Mouse (Mus musculus): ENCODE results near the gene Gm17018. TPM values are rescaled to one million over a fixed set of nuclear protein-coding genes. Genes with fewer than 3 reads are reported as not detected.

Gene Gm17018
- polyA plus RNA-seq, 1 experiment from 2014 or later: 44.0 TPM

- 23% methylated on average over 6 of the region's 6 CpGs for WGBS
- Histone ChIP-seq H3K9me3 (ENCODE audit: control insufficient read depth, low read length) (no peaks in the 10 kb centered on the region), H3K36me3 (ENCODE audit: control insufficient read depth, insufficient read depth) (peaks cover 11% of the 10 kb centered on the region), H3K27ac (ENCODE audit: low read length) (no peak overlapping the region), H3K4me2 (ENCODE audit: low read length) (no peak overlapping the region), H3K4me3 (replicated peaks; ENCODE audit: low read length) (no peak overlapping the region), H3K27me3 (replicated peaks; ENCODE audit: control insufficient read depth, insufficient read depth, low read length) (no peaks in the 10 kb centered on the region), H3K9ac (replicated peaks; ENCODE audit: low read depth, low read length) (no peak overlapping the region), H3K4me1 (replicated peaks; ENCODE audit: control insufficient read depth, insufficient read depth, low read length) (no peaks in the 10 kb centered on the region)
- ATAC-seq: peak; percentile 57
Measured at GRCm38 (mm10) chr19:45573861-45574267, 13.4 kb downstream of the Gm17018 start.

- 75% methylated on average over 7 of the region's 7 CpGs for WGBS
- H3K9me3 ChIP-seq (ENCODE audit: control insufficient read depth, low read length): no peaks in the 10 kb centered on the region
- no peak overlapping the region for H3K4me2 ChIP-seq (ENCODE audit: low read length)
- peaks cover 11% of the 10 kb centered on the region for H3K36me3 ChIP-seq (ENCODE audit: control insufficient read depth, insufficient read depth)
- no peak overlapping the region for H3K4me3 ChIP-seq (replicated peaks; ENCODE audit: low read length)
- no peaks in the 10 kb centered on the region for H3K4me1 ChIP-seq (replicated peaks; ENCODE audit: control insufficient read depth, insufficient read depth, low read length)
- H3K27me3 ChIP-seq (replicated peaks; ENCODE audit: control insufficient read depth, insufficient read depth, low read length): no peaks in the 10 kb centered on the region
- no peak overlapping the region for H3K27ac ChIP-seq (ENCODE audit: low read length)
- no peak for ATAC-seq
- no peak overlapping the region for H3K9ac ChIP-seq (replicated peaks; ENCODE audit: low read depth, low read length)
Measured at GRCm38 (mm10) chr19:45574339-45574898, 14.0 kb downstream of the Gm17018 start.

GRCm38 (mm10) chr19:45574941-45575631 is 14.7 kb downstream of the Gm17018 start:
- H3K4me1 ChIP-seq (replicated peaks; ENCODE audit: control insufficient read depth, insufficient read depth, low read length): no peaks in the 10 kb centered on the region
- ATAC-seq: no peak
- no peak overlapping the region for H3K4me2 ChIP-seq (ENCODE audit: low read length)
- H3K9me3 ChIP-seq (ENCODE audit: control insufficient read depth, low read length): no peaks in the 10 kb centered on the region
- WGBS: 64% methylated on average over 19 of the region's 19 CpGs
- H3K36me3 ChIP-seq (ENCODE audit: control insufficient read depth, insufficient read depth): peaks cover 11% of the 10 kb centered on the region
- no peaks in the 10 kb centered on the region for H3K27me3 ChIP-seq (replicated peaks; ENCODE audit: control insufficient read depth, insufficient read depth, low read length)
- H3K4me3 ChIP-seq (replicated peaks; ENCODE audit: low read length): no peak overlapping the region
- H3K27ac ChIP-seq (ENCODE audit: low read length): no peak overlapping the region
- H3K9ac ChIP-seq (replicated peaks; ENCODE audit: low read depth, low read length): no peak overlapping the region

GRCm38 (mm10) chr19:45575632-45576001 is 15.2 kb downstream of the Gm17018 start:
- Histone ChIP-seq H3K36me3 (ENCODE audit: control insufficient read depth, insufficient read depth) (peaks cover 11% of the 10 kb centered on the region), H3K9ac (replicated peaks; ENCODE audit: low read depth, low read length) (no peak overlapping the region)
- 18% methylated on average over 8 of the region's 8 CpGs for WGBS

GRCm38 (mm10) chr19:45577141-45577750 is 16.8 kb downstream of the Gm17018 start:
- no peak for ATAC-seq
- Histone ChIP-seq H3K27me3 (replicated peaks; ENCODE audit: control insufficient read depth, insufficient read depth, low read length) (no peaks in the 10 kb centered on the region), H3K36me3 (ENCODE audit: control insufficient read depth, insufficient read depth) (peaks cover 11% of the 10 kb centered on the region), H3K9me3 (ENCODE audit: control insufficient read depth, low read length) (peaks cover 3% of the 10 kb centered on the region; the same call in 1 of the 2 replicates), H3K4me2 (ENCODE audit: low read length) (no peak overlapping the region), H3K4me3 (replicated peaks; ENCODE audit: low read length) (no peak overlapping the region), H3K9ac (replicated peaks; ENCODE audit: low read depth, low read length) (no peak overlapping the region), H3K27ac (ENCODE audit: low read length) (no peak overlapping the region), H3K4me1 (replicated peaks; ENCODE audit: control insufficient read depth, insufficient read depth, low read length) (0 out of 2 replicates have a peak, but pooled peaks cover 2% of the 10 kb centered on the region)
- WGBS: 88% methylated on average over 14 of the region's 14 CpGs

More at GRCm38 (mm10) chr19:45575632-45576001, 15.2 kb downstream of the Gm17018 start:
- Histone ChIP-seq H3K4me3 (replicated peaks; ENCODE audit: low read length) (no peak overlapping the region), H3K9me3 (ENCODE audit: control insufficient read depth, low read length) (no peaks in the 10 kb centered on the region), H3K4me1 (replicated peaks; ENCODE audit: control insufficient read depth, insufficient read depth, low read length) (0 out of 2 replicates have a peak, but pooled peaks cover 2% of the 10 kb centered on the region), H3K27ac (ENCODE audit: low read length) (no peak overlapping the region), H3K27me3 (replicated peaks; ENCODE audit: control insufficient read depth, insufficient read depth, low read length) (no peaks in the 10 kb centered on the region), H3K4me2 (ENCODE audit: low read length) (no peak overlapping the region)
- no peak for ATAC-seq

GRCm38 (mm10) chr19:45578976-45579375 is 18.6 kb downstream of the Gm17018 start:
- Histone ChIP-seq H3K4me3 (replicated peaks; ENCODE audit: low read length) (no peak overlapping the region), H3K9ac (replicated peaks; ENCODE audit: low read depth, low read length) (no peak overlapping the region), H3K4me2 (ENCODE audit: low read length) (no peak overlapping the region), H3K36me3 (ENCODE audit: control insufficient read depth, insufficient read depth) (peaks cover 8% of the 10 kb centered on the region), H3K27ac (ENCODE audit: low read length) (no peak overlapping the region), H3K27me3 (replicated peaks; ENCODE audit: control insufficient read depth, insufficient read depth, low read length) (no peaks in the 10 kb centered on the region), H3K9me3 (ENCODE audit: control insufficient read depth, low read length) (peaks cover 3% of the 10 kb centered on the region; the same call in 1 of the 2 replicates), H3K4me1 (replicated peaks; ENCODE audit: control insufficient read depth, insufficient read depth, low read length) (0 out of 2 replicates have a peak, but pooled peaks cover 2% of the 10 kb centered on the region)
- ATAC-seq: no peak
- WGBS: 91% methylated on average over 12 of the region's 12 CpGs

GRCm38 (mm10) chr19:45579416-45579815 is 19.0 kb downstream of the Gm17018 start:
- 88% methylated on average over 7 of the region's 7 CpGs for WGBS
- H3K36me3 ChIP-seq (ENCODE audit: control insufficient read depth, insufficient read depth): peaks cover 7% of the 10 kb centered on the region
- no peak overlapping the region for H3K4me3 ChIP-seq (replicated peaks; ENCODE audit: low read length)
- no peak overlapping the region for H3K9ac ChIP-seq (replicated peaks; ENCODE audit: low read depth, low read length)
- no peak overlapping the region for H3K4me2 ChIP-seq (ENCODE audit: low read length)
- peaks cover 3% of the 10 kb centered on the region; the same call in 1 of the 2 replicates for H3K9me3 ChIP-seq (ENCODE audit: control insufficient read depth, low read length)
- H3K27me3 ChIP-seq (replicated peaks; ENCODE audit: control insufficient read depth, insufficient read depth, low read length): no peaks in the 10 kb centered on the region
- 0 out of 2 replicates have a peak, but pooled peaks cover 2% of the 10 kb centered on the region for H3K4me1 ChIP-seq (replicated peaks; ENCODE audit: control insufficient read depth, insufficient read depth, low read length)
- no peak for ATAC-seq
- H3K27ac ChIP-seq (ENCODE audit: low read length): no peak overlapping the region

- H3K9ac ChIP-seq (replicated peaks; ENCODE audit: low read depth, low read length): no peak overlapping the region
- WGBS: 31% methylated on average over 12 of the region's 12 CpGs
- H3K9me3 ChIP-seq (ENCODE audit: control insufficient read depth, low read length): peaks cover 3% of the 10 kb centered on the region; the same call in 1 of the 2 replicates
- H3K36me3 ChIP-seq (ENCODE audit: control insufficient read depth, insufficient read depth): peaks cover 4% of the 10 kb centered on the region
- no peak overlapping the region for H3K4me2 ChIP-seq (ENCODE audit: low read length)
- no peaks in the 10 kb centered on the region for H3K27me3 ChIP-seq (replicated peaks; ENCODE audit: control insufficient read depth, insufficient read depth, low read length)
- no peak overlapping the region for H3K4me3 ChIP-seq (replicated peaks; ENCODE audit: low read length)
- 0 out of 2 replicates have a peak, but pooled peaks cover 2% of the 10 kb centered on the region for H3K4me1 ChIP-seq (replicated peaks; ENCODE audit: control insufficient read depth, insufficient read depth, low read length)
- H3K27ac ChIP-seq (ENCODE audit: low read length): no peak overlapping the region
- no peak for ATAC-seq
Measured at GRCm38 (mm10) chr19:45580235-45580634, 19.8 kb downstream of the Gm17018 start.

GRCm38 (mm10) chr19:45581257-45581656 is 20.8 kb downstream of the Gm17018 start:
- Histone ChIP-seq H3K4me1 (replicated peaks; ENCODE audit: control insufficient read depth, insufficient read depth, low read length) (0 out of 2 replicates have a peak, but pooled peaks cover 2% of the 10 kb centered on the region), H3K4me3 (replicated peaks; ENCODE audit: low read length) (no peak overlapping the region), H3K9ac (replicated peaks; ENCODE audit: low read depth, low read length) (no peak overlapping the region), H3K4me2 (ENCODE audit: low read length) (no peak overlapping the region), H3K9me3 (ENCODE audit: control insufficient read depth, low read length) (peaks cover 3% of the 10 kb centered on the region; the same call in 1 of the 2 replicates), H3K27ac (ENCODE audit: low read length) (no peak overlapping the region), H3K36me3 (ENCODE audit: control insufficient read depth, insufficient read depth) (peaks cover 4% of the 10 kb centered on the region), H3K27me3 (replicated peaks; ENCODE audit: control insufficient read depth, insufficient read depth, low read length) (peaks cover 7% of the 10 kb centered on the region; the same call in 1 of the 2 replicates)
- ATAC-seq: no peak
- WGBS: 58% methylated on average over 3 of the region's 3 CpGs
